Mouse (Mus musculus) MEL (cell line): ENCODE data around the gene Noxa1. TPM values are rescaled to one million over a fixed set of nuclear protein-coding genes. Genes with fewer than 3 reads are reported as not detected.

ENCODE experiments used
- DNase-seq: peaks from one replicate; pipeline ENCODE4 v3.0.0; 2011; ENCODE audit warnings: low read depth, low spot score
- H3K27ac ChIP-seq: 2 replicates; pipeline ENCODE4 v1.5.1; 2012; ENCODE audit warnings: low read depth, mild to moderate bottlenecking, control low read depth, low read length, moderate library complexity; ENCODE audit not compliant: control insufficient read depth
- H3K27me3 ChIP-seq, 2 experiments: fragments of 150-350 bp in 1 of 2; sonication (generic) in 1 of 2; 2 replicates each; pipeline ENCODE4 v1.6.1; 2012; ENCODE audit warnings: low read length in 2 of 2, mild to moderate bottlenecking in 2 of 2, improper control_type of control experiment in 1 of 2, moderate library complexity in 1 of 2; ENCODE audit not compliant: insufficient read depth in 2 of 2, control insufficient read depth in 1 of 2
- H3K36me3 ChIP-seq, 2 experiments: 2 replicates each; pipeline ENCODE4 v1.6.1; 2012 to 2014; ENCODE audit warnings: low read length in 2 of 2, improper control_type of control experiment in 1 of 2, inconsistent platforms in 1 of 2, mild to moderate bottlenecking in 1 of 2; ENCODE audit not compliant: insufficient read depth in 2 of 2, control insufficient read depth in 1 of 2
- H3K4me1 ChIP-seq, 2 experiments: fragments of 150-350 bp in 1 of 2; sonication (generic) in 1 of 2; 2 replicates each; pipeline ENCODE4 v1.6.1; 2012; ENCODE audit warnings: low read length in 2 of 2, improper control_type of control experiment in 1 of 2, mild to moderate bottlenecking in 1 of 2; ENCODE audit not compliant: insufficient read depth in 2 of 2, control insufficient read depth in 1 of 2
- H3K4me3 ChIP-seq, 2 experiments: fragments of 150-350 bp in 1 of 2; sonication (generic) in 1 of 2; 2 replicates each; pipeline ENCODE4 v1.5.1; 2012; ENCODE audit warnings: low read depth in 2 of 2, low read length in 2 of 2, mild to moderate bottlenecking in 2 of 2, moderate library complexity in 2 of 2, control low read depth in 1 of 2, improper control_type of control experiment in 1 of 2; ENCODE audit not compliant: control insufficient read depth in 1 of 2, insufficient read depth in 1 of 2
- H3K79me2 ChIP-seq: 2 replicates; pipeline ENCODE4 v1.6.1; 2012; ENCODE audit warnings: mild to moderate bottlenecking, low read length, moderate library complexity; ENCODE audit not compliant: control insufficient read depth, poor library complexity, insufficient read depth
- H3K9ac ChIP-seq: 2 replicates; pipeline ENCODE4 v1.6.1; 2012; ENCODE audit warnings: low read depth, mild to moderate bottlenecking, control low read depth, low read length, moderate library complexity; ENCODE audit not compliant: control insufficient read depth, poor library complexity, severe bottlenecking
- H3K9me3 ChIP-seq: fragments of 150-350 bp; sonication (generic); replicated peaks from 2 replicates; pipeline ENCODE4 v1.6.1; 2012; ENCODE audit warnings: mild to moderate bottlenecking, low read length, improper control_type of control experiment, moderate library complexity; ENCODE audit not compliant: insufficient read depth
- BHLHE40 ChIP-seq: IDR thresholded peaks from 2 replicates; pipeline ENCODE4 v1.6.1; 2012; ENCODE audit warnings: low read depth, mild to moderate bottlenecking, inconsistent platforms, low read length, improper control_type of control experiment, borderline replicate concordance
- CHD1 ChIP-seq: IDR thresholded peaks from 2 replicates; pipeline ENCODE4 v1.6.1; 2012; ENCODE audit warnings: low read depth, mild to moderate bottlenecking, inconsistent platforms, low read length, improper control_type of control experiment
- CHD2 ChIP-seq: IDR thresholded peaks from 2 replicates; pipeline ENCODE4 v1.6.1; 2011; ENCODE audit warnings: low read length, improper control_type of control experiment
- CTCF ChIP-seq, 3 experiments: IDR thresholded peaks in 2 of 3; conservative IDR thresholded peaks in 1 of 3; 2 replicates each; pipeline ENCODE4 v1.5.1; 2011 to 2012; ENCODE audit warnings: low read length in 3 of 3, low read depth in 2 of 3, mild to moderate bottlenecking in 2 of 3, improper control_type of control experiment in 1 of 3, inconsistent platforms in 1 of 3, mixed read lengths in 1 of 3, moderate library complexity in 1 of 3; ENCODE audit not compliant: control insufficient read depth in 1 of 3, insufficient read depth in 1 of 3, poor library complexity in 1 of 3, severe bottlenecking in 1 of 3
- E2F4 ChIP-seq: IDR thresholded peaks from 2 replicates; pipeline ENCODE4 v1.6.1; 2011; ENCODE audit warnings: low read depth, low read length, improper control_type of control experiment, borderline replicate concordance
- EP300 ChIP-seq, 2 experiments: IDR thresholded peaks; 2 replicates each; pipeline ENCODE4 v1.6.1; 2011; ENCODE audit warnings: improper control_type of control experiment in 2 of 2, low read length in 2 of 2, low read depth in 1 of 2, mild to moderate bottlenecking in 1 of 2
- GATA1 ChIP-seq: IDR thresholded peaks from 2 replicates; pipeline ENCODE4 v1.6.1; 2011; ENCODE audit warnings: low read depth, low read length, improper control_type of control experiment
- HCFC1 ChIP-seq: IDR thresholded peaks from 2 replicates; pipeline ENCODE4 v1.6.1; 2012; ENCODE audit warnings: low read depth, mild to moderate bottlenecking, inconsistent platforms, low read length, improper control_type of control experiment, moderate library complexity
- KAT2A ChIP-seq: conservative IDR thresholded peaks from 2 replicates; pipeline ENCODE4 v1.6.1; 2012; ENCODE audit warnings: low read depth, low read length, improper control_type of control experiment, inconsistent platforms
- MAZ ChIP-seq: IDR thresholded peaks from 2 replicates; pipeline ENCODE4 v1.6.1; 2012; ENCODE audit warnings: low read depth, mild to moderate bottlenecking, inconsistent platforms, low read length, improper control_type of control experiment
- MYB ChIP-seq: IDR thresholded peaks from 2 replicates; pipeline ENCODE4 v1.6.1; 2011; ENCODE audit warnings: mild to moderate bottlenecking, low read depth, low read length, improper control_type of control experiment
- MYC ChIP-seq: IDR thresholded peaks from 2 replicates; pipeline ENCODE4 v1.6.1; 2011; ENCODE audit warnings: low read depth, mild to moderate bottlenecking, low read length, improper control_type of control experiment, moderate library complexity
- NELFE ChIP-seq: IDR thresholded peaks from 2 replicates; pipeline ENCODE4 v1.6.1; 2011; ENCODE audit warnings: low read depth, low read length, improper control_type of control experiment
- POLR2A ChIP-seq, 2 experiments: IDR thresholded peaks; 2 replicates each; pipeline ENCODE4 v1.6.1; 2011 to 2012; ENCODE audit warnings: low read length in 2 of 2, mild to moderate bottlenecking in 2 of 2, control low read depth in 1 of 2, improper control_type of control experiment in 1 of 2, low read depth in 1 of 2, moderate library complexity in 1 of 2; ENCODE audit not compliant: control insufficient read depth in 1 of 2, insufficient read depth in 1 of 2, poor library complexity in 1 of 2
- POLR2AphosphoS2 ChIP-seq: IDR thresholded peaks from 2 replicates; pipeline ENCODE4 v1.6.1; 2011; ENCODE audit warnings: low read length, improper control_type of control experiment
- RAD21 ChIP-seq: IDR thresholded peaks from 2 replicates; pipeline ENCODE4 v1.6.1; 2011; ENCODE audit warnings: mild to moderate bottlenecking, low read depth, low read length, improper control_type of control experiment
- SIN3A ChIP-seq: IDR thresholded peaks from 2 replicates; pipeline ENCODE4 v1.6.1; 2012; ENCODE audit warnings: low read length, improper control_type of control experiment, inconsistent platforms
- TCF12 ChIP-seq: IDR thresholded peaks from 2 replicates; pipeline ENCODE4 v1.6.1; 2014; ENCODE audit warnings: low read depth, mild to moderate bottlenecking, inconsistent platforms, low read length, improper control_type of control experiment, moderate library complexity
- UBTF ChIP-seq: IDR thresholded peaks from 2 replicates; pipeline ENCODE4 v1.6.1; 2012; ENCODE audit warnings: low read depth, mild to moderate bottlenecking, inconsistent platforms, low read length, improper control_type of control experiment, moderate library complexity, borderline replicate concordance; ENCODE audit not compliant: insufficient read depth
- USF1 ChIP-seq: IDR thresholded peaks from 2 replicates; pipeline ENCODE4 v1.6.1; 2014; ENCODE audit warnings: low read depth, mild to moderate bottlenecking, inconsistent platforms, low read length, improper control_type of control experiment, moderate library complexity
- USF2 ChIP-seq, 2 experiments: IDR thresholded peaks; 2 replicates each; pipeline ENCODE4 v1.6.1; 2011 to 2012; ENCODE audit warnings: improper control_type of control experiment in 2 of 2, low read length in 2 of 2, borderline replicate concordance in 1 of 2, inconsistent platforms in 1 of 2, low read depth in 1 of 2, mild to moderate bottlenecking in 1 of 2; ENCODE audit not compliant: insufficient read depth in 1 of 2
- ZC3H11A ChIP-seq: IDR thresholded peaks from 2 replicates; pipeline ENCODE4 v1.6.1; 2012; ENCODE audit warnings: low read depth, mild to moderate bottlenecking, inconsistent platforms, low read length, improper control_type of control experiment
- ZMIZ1 ChIP-seq: IDR thresholded peaks from 2 replicates; pipeline ENCODE4 v1.6.1; 2012; ENCODE audit warnings: low read depth, mild to moderate bottlenecking, inconsistent platforms, low read length, improper control_type of control experiment, moderate library complexity
- ZNF384 ChIP-seq: IDR thresholded peaks from 2 replicates; pipeline ENCODE4 v1.6.1; 2012; ENCODE audit warnings: low read depth, mild to moderate bottlenecking, inconsistent platforms, low read length, improper control_type of control experiment
- polyA plus RNA-seq, 2 experiments: library from polyadenylated mRNA; stranded (reverse) in 1 of 2; unstranded in 1 of 2; fragments of >175 nt in 1 of 2; fragments of >200 nt in 1 of 2; gene quantifications; 2 replicates each; pipeline versions ENCODE4 v1.2.1 to v1.2.4; 2012; ENCODE audit warnings: low replicate concordance in 2 of 2, low read depth in 1 of 2; ENCODE audit not compliant: insufficient read length in 2 of 2, insufficient read depth in 1 of 2, missing spikeins in 1 of 2
- total RNA-seq: library from RNA; depleted of rRNA; stranded (reverse); fragments of 300-350 nt; gene quantifications from 2 replicates; pipeline ENCODE4 v1.2.3, GENCODE M21; 2012

Noxa1 gene
- total and polyA plus RNA-seq, 3 experiments = 0.08 to 0.10 TPM; not detected in 1

DNA sequence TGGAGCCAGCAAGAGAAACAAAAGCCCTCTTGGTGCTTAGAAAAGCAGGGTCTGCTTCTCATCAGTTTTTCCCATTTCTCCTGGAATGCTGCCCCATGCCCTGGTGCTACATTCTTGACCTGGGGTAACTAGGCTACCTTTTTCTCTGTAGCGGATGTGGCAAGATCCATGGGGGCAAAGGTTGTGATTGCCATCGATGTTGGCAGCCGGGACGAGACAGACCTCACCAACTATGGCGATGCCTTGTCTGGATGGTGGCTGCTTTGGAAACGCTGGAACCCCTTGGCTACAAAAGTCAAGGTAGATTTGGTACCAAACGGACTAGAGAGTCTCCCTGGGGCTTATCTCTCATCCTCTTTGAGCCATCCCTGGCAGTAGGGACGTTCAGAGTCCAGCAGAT is 43.5 kb downstream of the Noxa1 start:
- H3K27me3 ChIP-seq = no peaks in the 10 kb centered on the region
- H3K9me3 ChIP-seq = no peaks in the 10 kb centered on the region
- no peaks in the 10 kb centered on the region; the same call in 1 of the 2 replicates for H3K79me2 ChIP-seq
- no peak overlapping the region for H3K27ac ChIP-seq
- H3K9ac ChIP-seq = no peak overlapping the region
- H3K4me1 ChIP-seq = peaks cover 0 to 5% of the 10 kb centered on the region in 2 experiments; a peak in 2 of 4 replicates
- no peak for DNase-seq
- H3K4me3 ChIP-seq = no peak overlapping the region
- TF ChIP-seq CHD2 (no peak), NELFE (no peak), ZNF384 (no peak), EP300 (IDR thresholded peaks at IDR 0.05; ENCODE audit: low read depth in 1 of 2, low read length in 2 of 2) (no peak), POLR2A (IDR thresholded peaks at IDR 0.05; ENCODE audit: control insufficient read depth in 1 of 2, insufficient read depth in 1 of 2, low read depth in 1 of 2, low read length in 2 of 2, poor library complexity in 1 of 2) (no peak), RAD21 (no peak), CTCF (IDR thresholded peaks at IDR 0.05 in 2 of 3, conservative IDR thresholded peaks at IDR 0.05 in 1 of 3; ENCODE audit: control insufficient read depth in 1 of 3, insufficient read depth in 1 of 3, low read depth in 2 of 3, low read length in 3 of 3, poor library complexity in 1 of 3, severe bottlenecking in 1 of 3) (no peak), USF1 (no peak)
- TF ChIP-seq, all 39 proteins: peak for 0
- H3K36me3 ChIP-seq = no peaks in the 10 kb centered on the region; a peak in 1 of 4 replicates

DNA sequence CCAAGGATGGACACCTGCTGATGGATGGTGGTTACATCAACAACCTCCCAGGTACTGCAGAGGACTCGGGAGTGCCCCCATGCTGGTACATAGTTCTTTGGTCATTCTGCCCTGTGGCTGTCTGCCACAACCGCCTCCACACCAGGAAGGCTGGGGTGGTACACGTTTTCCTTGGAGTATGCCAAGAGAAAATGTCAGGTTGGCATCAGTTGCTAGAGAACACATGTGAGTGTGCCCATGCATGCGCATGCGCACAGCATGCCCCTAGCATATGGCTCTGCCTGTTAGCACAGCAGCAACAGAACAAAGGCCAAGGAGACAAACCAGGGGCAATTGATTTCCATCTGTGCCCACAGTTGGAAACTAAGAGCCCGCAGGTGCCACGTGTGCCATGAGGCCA is 44.0 kb downstream of the Noxa1 start:
- Histone ChIP-seq H3K9ac (no peak overlapping the region), H3K4me3 (no peak overlapping the region), H3K4me1 (peaks cover 0 to 5% of the 10 kb centered on the region in 2 experiments; a peak in 2 of 4 replicates), H3K27ac (no peak overlapping the region)
- TF ChIP-seq BHLHE40 = no peak
- TF ChIP-seq SIN3A = no peak
- TF ChIP-seq, all 39 proteins: peak for 0
- DNase-seq = no peak
- no peaks in the 10 kb centered on the region for H3K27me3 ChIP-seq
- no peaks in the 10 kb centered on the region; the same call in 1 of the 2 replicates for H3K79me2 ChIP-seq
- no peaks in the 10 kb centered on the region; a peak in 1 of 4 replicates for H3K36me3 ChIP-seq
- H3K9me3 ChIP-seq = no peaks in the 10 kb centered on the region

DNA sequence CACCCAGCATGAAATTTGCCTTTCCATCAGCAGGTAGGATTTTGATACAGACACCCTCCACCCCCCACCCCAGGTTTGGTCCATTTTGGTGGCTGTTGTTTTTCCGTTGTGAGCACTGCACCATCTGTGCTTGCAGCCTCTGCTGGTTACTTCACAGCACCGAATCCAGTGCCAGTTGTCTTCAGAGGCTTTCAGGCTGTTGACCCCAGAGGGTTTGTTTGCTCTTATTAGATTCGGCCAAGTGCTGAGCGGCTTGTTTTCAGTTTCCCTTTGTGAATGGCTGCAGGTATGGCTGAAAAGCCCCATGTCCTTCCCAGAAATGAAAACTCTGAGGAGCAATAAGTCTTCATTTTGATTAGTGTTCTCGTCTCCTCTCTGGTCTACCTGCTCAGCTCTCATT is 54.9 kb downstream of the Noxa1 start:
- H3K79me2 ChIP-seq = no peaks in the 10 kb centered on the region
- H3K4me3 ChIP-seq = no peak overlapping the region
- TF ChIP-seq UBTF = no peak
- TF ChIP-seq MAZ = no peak
- TF ChIP-seq TCF12 = no peak
- no peak for TF ChIP-seq POLR2AphosphoS2
- TF ChIP-seq BHLHE40 = no peak
- TF ChIP-seq NELFE = no peak
- TF ChIP-seq KAT2A = no peak
- no peak for TF ChIP-seq MYC
- TF ChIP-seq HCFC1 = no peak
- TF ChIP-seq USF2 (IDR thresholded peaks at IDR 0.05; ENCODE audit: borderline replicate concordance in 1 of 2, insufficient read depth in 1 of 2, low read depth in 1 of 2, low read length in 2 of 2) = no peak
- TF ChIP-seq ZC3H11A = no peak
- TF ChIP-seq E2F4 = no peak
- TF ChIP-seq ZNF384 = no peak
- no peak for TF ChIP-seq CHD1
- no peak for TF ChIP-seq USF1
- no peak for TF ChIP-seq GATA1
- no peak for TF ChIP-seq MYB
- TF ChIP-seq ZMIZ1 = no peak
- no peaks in the 10 kb centered on the region for H3K27me3 ChIP-seq
- no peaks in the 10 kb centered on the region for H3K4me1 ChIP-seq
- no peaks in the 10 kb centered on the region for H3K36me3 ChIP-seq
- no peak overlapping the region for H3K9ac ChIP-seq
- no peak overlapping the region for H3K27ac ChIP-seq
- no peaks in the 10 kb centered on the region for H3K9me3 ChIP-seq
- DNase-seq = no peak
